Mouse (Mus musculus) spleen, postnatal 4 days (tissue): Measurements from ENCODE around the gene Zp1.

Experiments
- DNase-seq, 2 experiments: peaks; one replicate each; pipeline ENCODE4 v3.0.0; 2022; ENCODE audit warnings: low spot score in 2 of 2

Gene Zp1

GRCm38 (mm10) chr19:10920532-10920931 is at the start of gene Zp1:
Gene Zp1, minus strand, starts transcription at chr19:10920632.
- no peak for DNase-seq

DNA sequence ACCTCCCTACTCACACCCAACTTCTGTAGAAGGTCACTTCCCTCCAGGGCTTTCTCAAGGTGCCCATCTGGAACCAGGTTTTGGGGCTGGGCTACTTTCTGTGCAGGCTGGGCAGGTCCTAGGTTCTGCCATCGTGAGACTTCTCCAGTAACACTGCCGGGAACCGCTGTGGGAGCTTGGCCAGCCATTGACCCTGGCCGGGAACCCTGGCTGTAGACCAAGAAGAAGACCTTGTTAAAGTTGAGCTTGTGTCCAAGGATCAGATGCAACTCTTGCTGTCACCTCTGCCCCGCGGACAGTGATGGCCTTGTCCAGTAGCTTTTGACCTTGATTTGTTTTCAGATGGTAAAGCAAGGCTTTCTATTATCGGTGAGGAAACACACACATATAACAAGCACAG is 48.1 kb upstream of the Zp1 start:
- DNase-seq: no peak

DNA sequence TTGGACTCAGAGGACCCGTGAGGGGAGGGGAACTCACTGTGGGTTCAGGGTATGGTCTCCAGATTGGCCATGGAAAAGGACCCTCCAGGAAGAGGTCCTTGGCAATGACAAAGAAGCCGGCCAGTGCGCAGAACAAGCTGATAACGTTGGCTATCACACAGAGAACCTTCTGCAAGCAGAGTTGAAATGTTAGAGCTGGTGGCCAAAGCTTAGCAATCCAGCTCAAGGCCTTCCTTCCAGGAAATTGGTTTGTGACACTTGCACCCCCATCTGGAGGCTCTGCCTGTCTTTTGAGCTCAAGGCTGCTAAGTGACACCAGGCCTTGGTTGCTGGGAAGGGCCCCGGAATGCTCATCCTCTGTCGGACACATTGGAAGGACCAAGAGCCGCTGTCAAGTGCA is 45.3 kb upstream of the Zp1 start:
- no peak for DNase-seq

- no peak for DNase-seq
Observed at GRCm38 (mm10) chr19:10959978-10960346, 39.5 kb upstream of the Zp1 start.

DNA sequence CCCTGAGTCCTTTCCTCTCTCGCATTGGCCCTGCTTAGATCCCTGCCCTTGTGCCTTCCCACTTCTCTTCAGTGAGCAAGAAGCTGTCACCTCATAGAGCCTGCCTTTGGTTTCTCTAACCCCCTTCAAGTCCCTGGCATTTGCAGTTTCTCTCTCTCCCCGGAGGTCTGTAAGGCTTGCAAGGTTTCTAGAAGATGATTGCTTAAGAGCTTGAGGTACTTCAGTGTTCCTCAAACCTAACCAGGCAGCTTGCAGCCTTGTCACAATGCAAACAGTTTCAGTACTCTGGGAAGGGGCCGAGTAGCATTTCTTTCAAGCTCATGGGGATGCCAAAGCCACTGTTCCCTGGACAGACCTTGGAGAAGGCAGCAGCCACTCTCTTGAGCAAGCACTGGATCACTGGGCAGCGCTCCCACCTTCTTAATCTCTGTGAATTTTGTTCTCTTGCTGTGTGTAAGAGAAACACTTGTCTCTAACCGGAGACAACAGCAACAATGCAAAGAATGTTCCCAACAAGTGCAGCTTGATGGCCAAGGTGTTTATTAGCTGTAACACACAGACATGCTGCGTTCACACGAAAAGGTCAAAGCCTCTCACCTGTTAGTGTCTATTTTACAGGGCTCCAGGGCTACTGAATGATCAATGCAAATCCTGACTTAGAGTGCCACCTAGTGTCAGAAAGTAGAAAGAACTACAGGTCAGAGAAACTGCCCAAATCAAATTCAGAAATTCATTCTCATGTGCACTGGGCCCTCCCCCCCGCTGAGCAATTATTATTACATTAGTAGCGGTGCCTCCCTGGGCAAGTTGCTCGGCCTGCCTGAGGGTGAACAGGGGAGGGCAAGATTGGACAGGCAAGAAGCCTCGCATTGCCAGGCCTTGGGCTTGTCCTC is 38.9 kb upstream of the Zp1 start:
- no peak for DNase-seq

DNA sequence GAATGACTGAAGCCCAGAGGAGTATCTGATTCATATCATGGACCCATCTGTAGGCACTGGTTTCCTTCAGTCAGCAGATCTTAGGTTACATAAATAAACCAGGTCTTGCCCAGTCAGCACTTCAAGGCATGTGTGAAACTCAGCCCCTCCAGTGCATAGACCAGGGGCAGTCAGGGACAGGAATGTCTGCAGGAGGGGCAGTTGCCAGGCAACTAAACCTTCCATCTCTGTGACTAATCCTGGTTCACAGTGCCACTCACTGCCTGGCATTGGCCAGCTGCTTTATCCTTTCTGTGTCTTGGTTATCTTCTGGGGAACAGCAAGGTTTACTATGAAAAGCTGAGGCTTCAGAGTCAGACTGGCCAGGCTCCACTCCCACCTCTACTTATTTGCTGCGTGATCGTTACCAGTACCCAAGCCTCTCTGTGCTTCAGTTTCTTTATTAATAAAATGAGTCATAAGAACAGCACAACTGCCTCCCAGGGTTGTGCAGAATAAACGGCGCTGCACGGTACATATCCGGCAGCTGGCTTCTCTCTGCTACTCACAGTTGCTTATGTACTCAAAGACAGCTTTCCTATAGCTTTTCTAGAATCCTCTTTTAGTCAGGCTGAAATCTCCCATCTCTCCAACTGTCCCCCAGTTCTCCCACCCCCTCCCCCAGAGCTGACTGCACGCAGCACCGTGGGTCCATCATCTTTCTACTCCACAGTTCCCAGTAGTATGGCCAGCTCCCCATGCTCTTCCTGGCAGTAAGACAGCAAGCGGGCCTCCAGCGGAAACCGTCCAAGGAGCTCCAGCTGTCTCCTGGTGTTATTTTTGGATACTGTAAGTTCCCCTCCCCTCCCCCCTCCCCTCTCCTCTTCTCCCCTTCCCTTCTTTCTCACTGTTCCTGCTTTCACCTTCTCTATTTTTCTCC is 31.8 kb upstream of the Zp1 start:
- no peak for DNase-seq

DNA sequence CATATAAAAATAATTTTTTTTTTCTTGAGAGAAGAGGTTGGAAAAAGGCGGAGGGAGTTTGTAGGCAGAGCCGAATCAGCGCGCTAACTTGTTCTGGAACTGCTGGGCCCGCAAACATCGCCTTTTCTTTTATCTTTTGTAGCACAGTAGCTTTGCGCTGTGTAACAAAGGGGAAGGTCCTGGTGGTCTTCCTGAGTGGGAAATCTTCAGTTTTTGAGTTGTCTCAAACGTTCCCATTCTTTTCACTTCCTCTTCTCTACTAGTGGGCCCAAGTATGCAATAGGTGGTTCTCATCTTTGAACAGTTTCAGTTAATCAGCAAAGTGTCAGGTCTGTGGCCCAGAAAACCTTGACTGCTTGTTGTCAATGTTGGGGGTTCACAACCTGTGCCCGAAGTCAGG is 29.1 kb upstream of the Zp1 start:
- no peak for DNase-seq

GRCm38 (mm10) chr19:10949112-10949511 is 28.7 kb upstream of the Zp1 start, which contains the start of gene Ccdc86:
Gene Ccdc86, minus strand, starts transcription at chr19:10949266.
- peak; percentile 92 to 95 for DNase-seq

DNA sequence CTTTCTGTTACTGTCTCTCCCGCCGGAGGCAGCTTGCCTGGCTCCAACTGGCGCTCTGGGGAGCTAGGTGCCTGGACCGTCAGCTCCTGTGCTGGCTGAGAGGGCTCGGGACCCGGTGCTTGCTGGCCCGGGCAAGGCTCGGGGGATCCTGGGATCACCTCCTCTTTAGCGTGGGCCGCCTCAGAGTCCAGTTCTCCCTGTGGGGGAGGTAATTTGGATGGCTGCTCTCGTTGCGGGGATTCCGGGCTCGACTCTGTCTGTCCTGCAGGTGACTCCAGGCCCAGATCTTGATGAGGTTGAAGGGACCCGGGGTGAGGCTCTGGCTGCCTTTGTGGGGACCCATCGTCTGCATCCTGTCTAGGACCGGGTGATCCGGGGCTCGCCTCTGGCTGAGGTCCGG is 28.0 kb upstream of the Zp1 start:
- peak; percentile 29 to 71 for DNase-seq

DNA sequence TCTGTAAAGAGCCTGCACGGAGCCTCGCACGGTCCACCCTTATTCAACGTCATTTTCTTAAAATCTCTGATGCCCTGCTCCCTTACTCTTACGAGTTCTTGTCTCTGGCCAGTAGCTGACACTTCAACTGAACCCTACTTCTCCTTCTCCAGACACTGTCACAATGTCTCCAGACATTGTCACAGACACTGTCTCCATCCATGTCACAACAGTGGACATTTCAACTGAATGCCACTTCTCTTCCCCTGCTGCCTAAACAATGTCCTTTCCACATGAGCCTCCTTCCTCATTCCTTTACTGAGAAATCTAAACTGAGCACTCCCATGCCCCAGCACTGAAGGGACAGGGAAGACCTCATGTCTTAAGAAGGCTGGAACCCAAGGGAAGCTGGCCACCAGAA is 26.8 kb upstream of the Zp1 start:
- no peak for DNase-seq

DNA sequence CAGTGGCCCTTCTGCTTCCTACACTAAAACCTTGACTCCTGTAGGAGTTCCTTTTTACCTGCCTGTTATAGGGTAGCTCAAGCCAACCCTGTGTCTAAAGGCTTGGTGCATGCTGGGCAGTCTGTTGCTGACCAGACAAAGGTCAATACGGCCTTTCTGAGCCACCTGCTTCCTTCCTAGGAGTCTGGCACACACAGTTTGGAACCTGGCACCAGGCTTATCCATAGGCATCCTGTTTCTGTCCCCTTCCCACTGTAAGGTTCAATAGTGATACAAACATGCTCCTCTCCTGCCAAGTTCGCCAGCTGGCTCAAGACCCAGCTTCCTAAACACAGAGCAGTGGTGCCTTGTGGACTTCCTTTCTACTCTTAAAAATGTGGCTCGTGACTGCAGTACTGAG is 26.1 kb upstream of the Zp1 start:
- DNase-seq: no peak

DNA sequence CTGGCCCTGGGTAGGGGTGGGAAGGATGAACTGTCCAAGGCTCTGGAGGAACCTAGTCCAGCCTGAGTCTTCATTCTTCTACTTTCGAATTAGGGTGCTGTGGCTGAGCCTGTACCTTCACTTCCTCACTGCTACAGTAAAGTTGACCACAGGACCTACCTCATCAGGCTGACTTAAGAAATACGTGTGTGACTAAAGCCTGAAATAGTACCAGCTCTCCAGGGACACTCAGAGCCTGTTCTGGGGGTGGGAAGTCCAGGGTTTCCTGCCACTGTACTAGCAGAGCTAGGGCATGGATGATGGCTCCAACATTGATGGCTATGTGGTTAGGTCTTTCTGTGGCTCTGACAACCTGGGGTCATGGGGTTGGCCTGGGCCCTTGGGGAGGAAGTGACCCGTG is 23.5 kb upstream of the Zp1 start:
- no peak for DNase-seq

- no peak for DNase-seq
Observed at GRCm38 (mm10) chr19:10940801-10941457, 20.5 kb upstream of the Zp1 start.

GRCm38 (mm10) chr19:10940097-10940800 is 19.8 kb upstream of the Zp1 start:
- DNase-seq: peak; percentile 71 to 87

DNA sequence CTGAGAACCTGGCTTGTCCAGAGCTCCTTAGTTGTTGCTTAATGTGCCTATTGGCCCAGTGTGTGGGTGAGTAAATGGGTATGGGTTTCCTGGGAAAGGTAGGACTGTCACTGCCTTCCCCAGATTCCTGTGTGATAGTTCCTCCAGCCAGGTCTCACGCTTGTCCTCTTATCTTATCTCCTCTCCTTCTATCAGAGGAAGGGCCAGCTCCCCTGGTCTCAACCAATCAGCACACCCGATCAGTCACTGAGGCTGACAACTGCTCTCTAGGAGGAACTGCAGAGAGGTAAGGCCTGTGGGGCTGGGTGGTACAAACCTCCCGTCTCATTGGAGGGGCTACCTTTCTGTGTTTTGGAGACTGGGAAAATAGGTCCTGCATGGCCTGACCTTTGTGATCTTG is 18.3 kb upstream of the Zp1 start:
- DNase-seq: no peak

DNA sequence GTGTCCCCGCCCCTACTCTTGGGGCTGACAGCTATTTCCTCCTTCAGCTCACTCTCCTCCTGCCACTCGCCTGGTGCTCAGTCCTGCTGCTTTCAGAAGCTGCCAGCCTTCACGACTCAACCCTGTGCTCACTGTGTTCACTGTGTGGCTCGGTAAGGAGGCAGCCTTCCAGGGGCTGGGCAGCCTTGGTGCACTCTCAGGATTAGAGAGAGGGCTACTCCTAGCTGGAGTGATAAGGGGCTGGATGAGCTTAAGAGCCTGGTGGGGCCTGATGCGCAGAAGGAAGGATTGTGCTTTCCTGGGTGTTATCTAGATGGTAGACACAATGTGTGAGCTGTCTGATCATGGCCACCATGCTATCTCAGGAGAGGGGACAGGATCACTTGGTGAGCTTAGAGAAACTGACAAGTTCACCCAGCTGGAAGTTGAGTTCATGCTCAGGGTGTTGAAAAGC is 16.7 kb upstream of the Zp1 start, which contains the start of gene Ptgdr2:
Gene Ptgdr2 (plus strand): TSS at position 51 of the 454 bp plus-strand sequence.
- peak in 1 of 2 experiments; percentile 31 for DNase-seq

DNA sequence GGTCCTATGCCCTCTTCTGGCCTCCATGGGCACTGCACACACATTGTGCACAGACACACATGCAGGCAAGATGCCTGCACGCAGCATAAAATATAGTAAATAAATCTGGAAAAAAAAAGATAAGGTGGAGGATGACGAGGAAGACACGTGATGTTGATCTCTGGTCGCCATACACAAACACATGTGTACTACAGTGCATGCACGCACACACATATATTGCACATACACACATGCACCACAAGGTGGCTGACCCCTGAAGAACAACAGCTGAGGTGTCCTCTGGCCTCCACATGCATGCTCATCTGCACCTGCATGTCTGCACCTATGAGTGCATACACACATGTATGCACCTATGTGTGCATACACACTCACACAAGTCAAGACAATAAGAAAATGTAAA is 15.6 kb upstream of the Zp1 start:
- no peak for DNase-seq

DNA sequence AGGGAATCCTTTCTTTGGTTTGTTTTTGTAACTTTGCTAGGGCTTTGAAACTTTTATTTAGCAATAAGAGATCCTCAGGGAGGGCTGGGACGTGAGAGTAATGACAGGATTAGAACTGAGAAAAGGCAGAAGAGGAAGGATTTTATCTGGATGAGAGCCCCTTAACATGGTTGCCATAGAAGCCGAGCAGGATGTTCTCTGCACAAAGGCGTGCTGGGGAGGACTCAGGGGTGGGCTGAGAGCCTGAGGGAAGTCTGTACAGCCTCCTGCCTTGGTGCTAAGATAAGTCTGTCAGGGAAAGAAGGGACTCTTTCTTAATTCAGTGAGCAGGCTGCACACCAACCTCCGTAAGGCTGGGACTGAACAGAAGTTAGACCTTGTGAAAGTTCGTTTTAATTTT is 14.6 kb upstream of the Zp1 start:
- no peak for DNase-seq

- DNase-seq: no peak
Observed at GRCm38 (mm10) chr19:10930641-10931040, 10.2 kb upstream of the Zp1 start.

- DNase-seq: no peak
Observed at GRCm38 (mm10) chr19:10926666-10927065, 6.2 kb upstream of the Zp1 start.

GRCm38 (mm10) chr19:10926123-10926621 is 5.7 kb upstream of the Zp1 start:
- no peak for DNase-seq
